Mouse (Mus musculus): ENCODE data around the gene Agtrap.
A peak's percentile ranks its signal among the peaks of the same experiment; 100 is the strongest.
"Not testable (repeated sequence)": the region's sequence is repeated elsewhere in the genome, so short reads cannot be mapped to it uniquely, and the experiment has no call there.

The Agtrap gene

GRCm38 (mm10) chr4:148087907-148088527 is at the start of gene Agtrap:
Agtrap (minus strand) TSS chr4:148088031.
- DNase-seq (ENCODE audit: low read depth, low spot score) = peak; percentile 97

GRCm38 (mm10) chr4:148137503-148137902 is 49.7 kb upstream of the Agtrap start:
- DNase-seq (ENCODE audit: low read depth, low spot score) = no peak

GRCm38 (mm10) chr4:148134988-148135387 is 47.2 kb upstream of the Agtrap start:
- no peak for DNase-seq (ENCODE audit: low read depth, low spot score)

- DNase-seq (ENCODE audit: low read depth, low spot score) = no peak
Measured at GRCm38 (mm10) chr4:148131497-148132081, 43.8 kb upstream of the Agtrap start.

GRCm38 (mm10) chr4:148130561-148131413 is 43.0 kb upstream of the Agtrap start, which contains the start of gene Draxin:
Draxin (minus strand) TSS chr4:148130698.
- DNase-seq (ENCODE audit: low read depth, low spot score) = no peak

GRCm38 (mm10) chr4:148130133-148130532 is 42.3 kb upstream of the Agtrap start, which contains the start of gene Mad2l2:
Mad2l2 (plus strand) TSS chr4:148130384.
- no peak for DNase-seq (ENCODE audit: low read depth, low spot score)

- no peak for DNase-seq (ENCODE audit: low read depth, low spot score)
Measured at GRCm38 (mm10) chr4:148128672-148129071, 40.8 kb upstream of the Agtrap start.

GRCm38 (mm10) chr4:148128241-148128640 is 40.4 kb upstream of the Agtrap start:
- DNase-seq (ENCODE audit: low read depth, low spot score) = no peak

GRCm38 (mm10) chr4:148122694-148123066 is 34.8 kb upstream of the Agtrap start:
- no peak for DNase-seq (ENCODE audit: low read depth, low spot score)

- no peak for DNase-seq (ENCODE audit: low read depth, low spot score)
Measured at GRCm38 (mm10) chr4:148121982-148122693, 34.3 kb upstream of the Agtrap start.

GRCm38 (mm10) chr4:148121362-148121761 is 33.5 kb upstream of the Agtrap start:
- DNase-seq (ENCODE audit: low read depth, low spot score) = peak; percentile 67

- DNase-seq (ENCODE audit: low read depth, low spot score) = no peak
Measured at GRCm38 (mm10) chr4:148120555-148120954, 32.7 kb upstream of the Agtrap start.

- DNase-seq (ENCODE audit: low read depth, low spot score) = not testable (repeated sequence)
Measured at GRCm38 (mm10) chr4:148119578-148119977, 31.7 kb upstream of the Agtrap start.

- no peak for DNase-seq (ENCODE audit: low read depth, low spot score)
Measured at GRCm38 (mm10) chr4:148117392-148117791, 29.6 kb upstream of the Agtrap start.

GRCm38 (mm10) chr4:148116657-148117056 is 28.8 kb upstream of the Agtrap start:
- no peak for DNase-seq (ENCODE audit: low read depth, low spot score)

- no peak for DNase-seq (ENCODE audit: low read depth, low spot score)
Measured at GRCm38 (mm10) chr4:148115467-148115866, 27.6 kb upstream of the Agtrap start.

GRCm38 (mm10) chr4:148114758-148115391 is 27.0 kb upstream of the Agtrap start:
- peak; percentile 93 for DNase-seq (ENCODE audit: low read depth, low spot score)

- DNase-seq (ENCODE audit: low read depth, low spot score) = no peak
Measured at GRCm38 (mm10) chr4:148112519-148112918, 24.7 kb upstream of the Agtrap start.

- no peak for DNase-seq (ENCODE audit: low read depth, low spot score)
Measured at GRCm38 (mm10) chr4:148109215-148109614, 21.4 kb upstream of the Agtrap start.

- DNase-seq (ENCODE audit: low read depth, low spot score) = peak; percentile 40
Measured at GRCm38 (mm10) chr4:148108565-148109100, 20.8 kb upstream of the Agtrap start.

Measured in brain, adult 2 months (tissue).